Mouse (Mus musculus) thymus, postnatal 36 days (tissue): ENCODE results near the gene Bloc1s4.

Experiments used
- DNase-seq, 2 experiments: peaks; one replicate each; pipeline ENCODE4 v3.0.0; 2022; ENCODE audit warnings: mixed read lengths in 2 of 2

Gene Bloc1s4

GRCm38 (mm10) chr5:36716816-36717215 is 31.6 kb downstream of the Bloc1s4 start:
- no peak for DNase-seq

GRCm38 (mm10) chr5:36714832-36715231 is 33.6 kb downstream of the Bloc1s4 start:
- no peak for DNase-seq

- DNase-seq, result no peak
Measured at GRCm38 (mm10) chr5:36713693-36714092, 34.8 kb downstream of the Bloc1s4 start.

- peak; percentile 75 to 81 for DNase-seq
Measured at GRCm38 (mm10) chr5:36712553-36713534, 35.6 kb downstream of the Bloc1s4 start.

GRCm38 (mm10) chr5:36711863-36712262 is 36.6 kb downstream of the Bloc1s4 start:
- no peak for DNase-seq

GRCm38 (mm10) chr5:36705792-36706191 is 42.7 kb downstream of the Bloc1s4 start:
- no peak for DNase-seq

- DNase-seq, result no peak
Measured at GRCm38 (mm10) chr5:36705390-36705789, 43.1 kb downstream of the Bloc1s4 start.

- no peak for DNase-seq
Measured at GRCm38 (mm10) chr5:36704684-36705083, 43.8 kb downstream of the Bloc1s4 start.

GRCm38 (mm10) chr5:36700939-36701620 is 47.4 kb downstream of the Bloc1s4 start:
- DNase-seq, result no peak

GRCm38 (mm10) chr5:36698689-36699088 is 49.8 kb downstream of the Bloc1s4 start:
- DNase-seq, result no peak

- no peak for DNase-seq
Measured at GRCm38 (mm10) chr5:36698067-36698670, 50.3 kb downstream of the Bloc1s4 start.
